Mouse (Mus musculus) heart, postnatal 14 days (tissue): ENCODE measurements around the gene Nup155. TPM values are rescaled to one million over a fixed set of nuclear protein-coding genes. Genes with fewer than 3 reads are reported as not detected.

Experiments
- DNase-seq, 2 experiments: peaks; one replicate each; pipeline ENCODE4 v3.0.0; 2021 to 2022
- intact Hi-C: fragments of 180-260 bp; cut with DNase I; formaldehyde crosslinking; loops from one replicate; pipeline ENCODE4 v1.15.1; 2025
- total RNA-seq, 2 experiments: library from RNA; stranded (reverse); gene quantifications; 2 replicates each; pipeline ENCODE4 v1.2.3; 2021

The Nup155 gene
- total RNA-seq, 2 experiments from 2014 or later: 12.4 to 12.6 TPM

- no peak for DNase-seq
- intact Hi-C loops: no loop called here
Observed at GRCm38 (mm10) chr15:8169266-8169746, 60.2 kb downstream of the Nup155 start.

- intact Hi-C loops: no loop called here
- DNase-seq: no peak
Observed at GRCm38 (mm10) chr15:8189563-8189962, 80.5 kb downstream of the Nup155 start.

GRCm38 (mm10) chr15:8190435-8190834 is 81.4 kb downstream of the Nup155 start:
- intact Hi-C loops: no loop called here
- no peak for DNase-seq

- no peak for DNase-seq
- intact Hi-C loops: no loop called here
Observed at GRCm38 (mm10) chr15:8200317-8200716, 91.2 kb downstream of the Nup155 start.

GRCm38 (mm10) chr15:8208362-8208761 is 99.3 kb downstream of the Nup155 start:
- intact Hi-C loops: no loop called here
- DNase-seq: no peak

Other genes with a start within 250 kb of the Nup155 start
- 10 to 100 TPM; 17.3 to 20.9 TPM for gene Wdr70, start 10.1 kb upstream of the Nup155 start, total RNA-seq
- 1 to 10 TPM; 6.5 to 6.6 TPM for gene Cplane1, start 59.8 kb downstream of the Nup155 start, total RNA-seq